Mouse (Mus musculus) midbrain, embryonic 13.5 days (tissue): ENCODE measurements around the gene Coasy. TPM values are rescaled to one million over a fixed set of nuclear protein-coding genes. Genes with fewer than 3 reads are reported as not detected.

Experiments
- ATAC-seq: fragments of 200-750 bp; cut with Nextera tagmentation; 2 replicates; pipeline ENCODE4 v1.8.0; 2017; ENCODE audit warnings: mild to moderate bottlenecking, moderate TSS enrichment, moderate library complexity
- H3K27ac ChIP-seq: fragments of 300-500 bp; sonication (generic); 2 replicates; pipeline ENCODE4 v1.5.1; 2015; ENCODE audit warnings: inconsistent platforms, mild to moderate bottlenecking, moderate library complexity
- H3K27me3 ChIP-seq: fragments of 300-500 bp; sonication (generic); 2 replicates; pipeline ENCODE4 v1.6.1; 2015; ENCODE audit warnings: mild to moderate bottlenecking, inconsistent platforms
- H3K36me3 ChIP-seq: fragments of 300-500 bp; sonication (generic); 2 replicates; pipeline ENCODE4 v1.6.1; 2015; ENCODE audit warnings: mild to moderate bottlenecking, inconsistent platforms
- H3K4me1 ChIP-seq: fragments of 300-500 bp; sonication (generic); replicated peaks from 2 replicates; pipeline ENCODE4 v1.6.1; 2015; ENCODE audit warnings: inconsistent platforms
- H3K4me2 ChIP-seq: fragments of 300-500 bp; sonication (generic); replicated peaks from 2 replicates; pipeline ENCODE4 v1.6.1; 2015; ENCODE audit warnings: moderate library complexity, mild to moderate bottlenecking, inconsistent platforms
- H3K4me3 ChIP-seq: fragments of 300-500 bp; sonication (generic); replicated peaks from 2 replicates; pipeline ENCODE4 v1.5.1; 2015; ENCODE audit warnings: mild to moderate bottlenecking, inconsistent platforms
- H3K9ac ChIP-seq: fragments of 300-500 bp; sonication (generic); replicated peaks from 2 replicates; pipeline ENCODE4 v1.6.1; 2015; ENCODE audit warnings: mild to moderate bottlenecking, inconsistent platforms
- H3K9me3 ChIP-seq: fragments of 300-500 bp; sonication (generic); 2 replicates; pipeline ENCODE4 v1.6.1; 2016; ENCODE audit warnings: mild to moderate bottlenecking, inconsistent platforms
- WGBS: fragments of 180-500 bp; shearing (Covaris S2); methylation state at CpG from one replicate; pipeline ENCODE4 v1.1.7; 2015; 5-methylcytosine and 5-hydroxymethylcytosine counted together
- polyA plus RNA-seq: library from polyadenylated mRNA; unstranded; fragments of >200 nt; fragmentation: Nextera tagmentation; extraction: Ambion mirVana; gene quantifications from 2 replicates; pipeline ENCODE4 v1.2.1, GENCODE M21; 2015

The Coasy gene
- 47.1 and 52.8 TPM in 2 replicates for polyA plus RNA-seq

- under 1% methylated on average over 51 of the region's 51 CpGs for WGBS
- peaks cover 11% of the 10 kb centered on the region; the same call in 1 of the 2 replicates for H3K36me3 ChIP-seq
- H3K4me1 ChIP-seq, result peaks cover 43% of the 10 kb centered on the region
- peak within 1 kb of the TSS; percentile 93 for H3K4me2 ChIP-seq
- H3K27ac ChIP-seq, result peak within 1 kb of the TSS; percentile 90
- peak within 1 kb of the TSS; percentile 93 for H3K9ac ChIP-seq
- peak; percentile 87 for ATAC-seq
- H3K27me3 ChIP-seq, result peaks cover 40% of the 10 kb centered on the region
- peak within 1 kb of the TSS; percentile 87 for H3K4me3 ChIP-seq
- no peaks in the 10 kb centered on the region for H3K9me3 ChIP-seq
Measured at GRCm38 (mm10) chr11:101082208-101083082, at the start of gene Coasy. Gene Coasy, plus strand, starts transcription at chr11:101082565.

GRCm38 (mm10) chr11:101033856-101034500 lies 48.4 kb upstream of the Coasy start:
- Histone ChIP-seq H3K27me3 (no peaks in the 10 kb centered on the region), H3K4me2 (no peak overlapping the region), H3K4me1 (no peaks in the 10 kb centered on the region), H3K36me3 (peaks cover 89% of the 10 kb centered on the region), H3K4me3 (no peak overlapping the region), H3K27ac (no peak overlapping the region), H3K9me3 (no peaks in the 10 kb centered on the region), H3K9ac (no peak overlapping the region)
- no peak for ATAC-seq
- WGBS, result 93% methylated on average over 17 of the region's 17 CpGs

- Histone ChIP-seq H3K9me3 (no peaks in the 10 kb centered on the region), H3K4me3 (no peak overlapping the region), H3K27me3 (no peaks in the 10 kb centered on the region), H3K4me1 (no peaks in the 10 kb centered on the region), H3K4me2 (no peak overlapping the region), H3K9ac (no peak overlapping the region), H3K27ac (no peak overlapping the region), H3K36me3 (peaks cover 92% of the 10 kb centered on the region)
- ATAC-seq, result no peak
- 97% methylated on average over 8 of the region's 8 CpGs for WGBS
Measured at GRCm38 (mm10) chr11:101034614-101035327, 47.6 kb upstream of the Coasy start.

GRCm38 (mm10) chr11:101035328-101035695 lies 47.1 kb upstream of the Coasy start:
- no peak for ATAC-seq
- no peaks in the 10 kb centered on the region for H3K27me3 ChIP-seq
- 84% methylated on average over 4 of the region's 4 CpGs for WGBS
- H3K36me3 ChIP-seq, result peaks cover 92% of the 10 kb centered on the region
- no peak overlapping the region for H3K4me2 ChIP-seq
- H3K4me1 ChIP-seq, result no peaks in the 10 kb centered on the region
- H3K27ac ChIP-seq, result no peak overlapping the region
- no peaks in the 10 kb centered on the region for H3K9me3 ChIP-seq
- no peak overlapping the region for H3K9ac ChIP-seq
- H3K4me3 ChIP-seq, result no peak overlapping the region

GRCm38 (mm10) chr11:101037795-101038194 lies 44.6 kb upstream of the Coasy start:
- peaks cover 94% of the 10 kb centered on the region for H3K36me3 ChIP-seq
- ATAC-seq, result no peak
- no peak overlapping the region for H3K27ac ChIP-seq
- H3K9me3 ChIP-seq, result no peaks in the 10 kb centered on the region
- H3K9ac ChIP-seq, result no peak overlapping the region
- no peaks in the 10 kb centered on the region for H3K27me3 ChIP-seq
- H3K4me2 ChIP-seq, result no peak overlapping the region
- H3K4me1 ChIP-seq, result no peaks in the 10 kb centered on the region
- no peak overlapping the region for H3K4me3 ChIP-seq
- WGBS, result 87% methylated on average over 10 of the region's 10 CpGs

- 92% methylated on average over 4 of the region's 4 CpGs for WGBS
- no peak for ATAC-seq
- H3K36me3 ChIP-seq, result peaks cover 98% of the 10 kb centered on the region
Measured at GRCm38 (mm10) chr11:101045826-101046225, 36.5 kb upstream of the Coasy start.

GRCm38 (mm10) chr11:101046440-101046839 lies 35.9 kb upstream of the Coasy start:
- Histone ChIP-seq H3K4me1 (no peaks in the 10 kb centered on the region), H3K27ac (no peak overlapping the region), H3K4me3 (no peak overlapping the region), H3K9me3 (no peaks in the 10 kb centered on the region), H3K4me2 (no peak overlapping the region), H3K27me3 (no peaks in the 10 kb centered on the region), H3K36me3 (peaks cover 98% of the 10 kb centered on the region), H3K9ac (no peak overlapping the region)
- WGBS, result 69% methylated on average over 9 of the region's 9 CpGs
- ATAC-seq, result no peak

More at GRCm38 (mm10) chr11:101045826-101046225, 36.5 kb upstream of the Coasy start:
- no peak overlapping the region for H3K4me2 ChIP-seq
- H3K27me3 ChIP-seq, result no peaks in the 10 kb centered on the region
- H3K4me3 ChIP-seq, result no peak overlapping the region
- H3K9ac ChIP-seq, result no peak overlapping the region
- no peak overlapping the region for H3K27ac ChIP-seq
- H3K9me3 ChIP-seq, result no peaks in the 10 kb centered on the region
- no peaks in the 10 kb centered on the region for H3K4me1 ChIP-seq

GRCm38 (mm10) chr11:101047502-101047901 lies 34.9 kb upstream of the Coasy start:
- Histone ChIP-seq H3K27me3 (no peaks in the 10 kb centered on the region), H3K36me3 (peaks cover 98% of the 10 kb centered on the region), H3K4me2 (no peak overlapping the region), H3K9me3 (no peaks in the 10 kb centered on the region), H3K4me1 (no peaks in the 10 kb centered on the region), H3K9ac (no peak overlapping the region), H3K4me3 (no peak overlapping the region), H3K27ac (no peak overlapping the region)
- 87% methylated on average over 3 of the region's 3 CpGs for WGBS
- no peak for ATAC-seq

GRCm38 (mm10) chr11:101050359-101050758 lies 32.0 kb upstream of the Coasy start:
- no peak overlapping the region for H3K27ac ChIP-seq
- no peak overlapping the region for H3K4me2 ChIP-seq
- 92% methylated on average over 9 of the region's 9 CpGs for WGBS
- H3K36me3 ChIP-seq, result peaks cover 96% of the 10 kb centered on the region
- no peaks in the 10 kb centered on the region for H3K4me1 ChIP-seq
- H3K9me3 ChIP-seq, result no peaks in the 10 kb centered on the region; the same call in 1 of the 2 replicates
- no peaks in the 10 kb centered on the region for H3K27me3 ChIP-seq
- no peak for ATAC-seq
- H3K4me3 ChIP-seq, result no peak overlapping the region
- H3K9ac ChIP-seq, result no peak overlapping the region

GRCm38 (mm10) chr11:101051051-101051493 lies 31.3 kb upstream of the Coasy start:
- ATAC-seq, result no peak
- H3K27me3 ChIP-seq, result no peaks in the 10 kb centered on the region
- H3K4me3 ChIP-seq, result no peak overlapping the region
- H3K36me3 ChIP-seq, result peaks cover 96% of the 10 kb centered on the region
- WGBS, result 83% methylated on average over 6 of the region's 6 CpGs
- no peak overlapping the region for H3K27ac ChIP-seq
- no peaks in the 10 kb centered on the region; the same call in 1 of the 2 replicates for H3K9me3 ChIP-seq
- no peak overlapping the region for H3K4me2 ChIP-seq
- no peak overlapping the region for H3K9ac ChIP-seq
- no peaks in the 10 kb centered on the region for H3K4me1 ChIP-seq

- H3K9ac ChIP-seq, result no peak overlapping the region
- no peaks in the 10 kb centered on the region for H3K27me3 ChIP-seq
- H3K9me3 ChIP-seq, result no peaks in the 10 kb centered on the region; the same call in 1 of the 2 replicates
- H3K4me2 ChIP-seq, result no peak overlapping the region
- H3K4me3 ChIP-seq, result no peak overlapping the region
- H3K27ac ChIP-seq, result no peak overlapping the region
- peaks cover 95% of the 10 kb centered on the region for H3K36me3 ChIP-seq
- 89% methylated on average over 8 of the region's 8 CpGs for WGBS
- H3K4me1 ChIP-seq, result no peaks in the 10 kb centered on the region
- ATAC-seq, result no peak
Measured at GRCm38 (mm10) chr11:101051617-101052016, 30.7 kb upstream of the Coasy start.
